Mouse (Mus musculus): ENCODE data around the gene Crtap. TPM values are rescaled to one million over a fixed set of nuclear protein-coding genes. Genes with fewer than 3 reads are reported as not detected.
"Not testable (repeated sequence)": the region's sequence is repeated elsewhere in the genome, so short reads cannot be mapped to it uniquely, and the experiment has no call there.

Crtap gene
- total RNA-seq, 2 experiments from 2014 or later, result 111 to 112 TPM

GRCm38 (mm10) chr9:114399680-114400079, 9.2 kb upstream of the Crtap start:
- DNase-seq, result no peak

- DNase-seq, result no peak
Observed at GRCm38 (mm10) chr9:114395258-114395657, 4.8 kb upstream of the Crtap start.

GRCm38 (mm10) chr9:114394677-114395076, 4.2 kb upstream of the Crtap start:
- no peak for DNase-seq

GRCm38 (mm10) chr9:114394136-114394535, 3.7 kb upstream of the Crtap start:
- not testable (repeated sequence) for DNase-seq

- no peak for DNase-seq
Observed at GRCm38 (mm10) chr9:114390749-114391075, 237 bp upstream of the Crtap start.

- DNase-seq, result no peak
Observed at GRCm38 (mm10) chr9:114389371-114389904, 1.0 kb downstream of the Crtap start.

- DNase-seq, result no peak
Observed at GRCm38 (mm10) chr9:114388701-114389370, 1.6 kb downstream of the Crtap start.

- peak in 1 of 2 experiments; percentile 21 for DNase-seq
Observed at GRCm38 (mm10) chr9:114388288-114388687, 2.2 kb downstream of the Crtap start.

GRCm38 (mm10) chr9:114387086-114387485, 3.4 kb downstream of the Crtap start:
- DNase-seq, result peak; percentile 48 to 59

GRCm38 (mm10) chr9:114385160-114385559, 5.3 kb downstream of the Crtap start:
- DNase-seq, result no peak

- no peak for DNase-seq
Observed at GRCm38 (mm10) chr9:114384691-114385090, 5.8 kb downstream of the Crtap start.

GRCm38 (mm10) chr9:114382936-114383710, 7.4 kb downstream of the Crtap start:
- no peak for DNase-seq

GRCm38 (mm10) chr9:114380881-114381733, 9.4 kb downstream of the Crtap start:
- peak; percentile 41 to 51 for DNase-seq

- DNase-seq, result no peak
Observed at GRCm38 (mm10) chr9:114379871-114380270, 10.6 kb downstream of the Crtap start.

GRCm38 (mm10) chr9:114377168-114377567, 13.3 kb downstream of the Crtap start:
- DNase-seq, result no peak

- no peak for DNase-seq
Observed at GRCm38 (mm10) chr9:114375276-114375962, 15.1 kb downstream of the Crtap start.

- DNase-seq, result not testable (repeated sequence)
Observed at GRCm38 (mm10) chr9:114371717-114372116, 18.8 kb downstream of the Crtap start.

GRCm38 (mm10) chr9:114369389-114369788, 21.1 kb downstream of the Crtap start:
- not testable (repeated sequence) for DNase-seq

- no peak for DNase-seq
Observed at GRCm38 (mm10) chr9:114368471-114368858, 22.0 kb downstream of the Crtap start.

- peak; percentile 91 to 92 for DNase-seq
Observed at GRCm38 (mm10) chr9:114367783-114368470, 22.5 kb downstream of the Crtap start.

- not testable (repeated sequence) for DNase-seq
Observed at GRCm38 (mm10) chr9:114329855-114330254, 60.6 kb downstream of the Crtap start, which contains the start of gene Bcl2a1c. Bcl2a1c (plus strand) TSS chr9:114330135.
